Mouse (Mus musculus) megakaryocyte, embryonic 14.5 days (primary cell): ENCODE measurements around the gene Vpreb1.

Source experiments
- FLI1 ChIP-seq: IDR thresholded peaks from 2 replicates; pipeline ENCODE4 v1.6.1; 2012; ENCODE audit warnings: low read length, inconsistent platforms, mixed read lengths
- GATA1 ChIP-seq: IDR thresholded peaks from 3 replicates; pipeline ENCODE4 v1.6.1; 2012; ENCODE audit warnings: mixed read lengths, low read length, inconsistent platforms, borderline replicate concordance

DNA sequence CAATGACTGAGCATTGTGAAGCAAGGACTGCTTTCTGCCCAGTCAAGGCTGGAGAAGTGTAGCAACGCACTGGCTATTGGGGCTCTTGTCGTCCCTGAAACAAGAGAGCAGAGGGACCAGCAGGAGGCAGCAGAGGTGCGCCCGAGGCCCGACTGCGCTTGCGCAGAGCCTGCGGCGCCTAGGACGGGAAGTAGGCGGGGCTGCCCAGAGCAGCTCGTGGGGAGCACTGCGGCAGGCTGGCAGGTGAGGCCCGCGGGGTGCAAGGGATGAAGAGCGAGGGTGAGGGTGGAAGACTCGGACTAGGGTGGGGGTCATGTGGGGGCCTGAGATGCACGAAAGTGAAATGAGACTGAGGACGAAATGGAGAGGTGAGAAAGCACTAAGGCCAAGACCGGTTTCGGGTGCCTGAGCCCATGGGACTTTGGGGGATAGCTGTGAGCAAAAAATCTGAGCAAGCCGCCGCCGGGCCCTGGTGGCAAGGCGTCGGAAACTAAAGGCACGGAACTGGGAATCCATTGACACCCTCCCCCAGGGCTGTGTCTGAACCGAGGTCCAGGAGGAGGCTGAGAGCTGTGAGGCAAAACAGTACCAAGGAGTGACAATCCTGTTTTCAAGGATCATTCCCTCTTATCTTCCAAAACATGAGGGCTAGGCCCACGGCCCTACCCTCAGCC is 25.9 kb upstream of the Vpreb1 start, which contains the start of gene Ppm1f:
- TF ChIP-seq GATA1 (no peak), FLI1 (no peak)
